Comparison of ENCODE assay signal across 25 mouse cellular contexts in the genomic region with DNA sequence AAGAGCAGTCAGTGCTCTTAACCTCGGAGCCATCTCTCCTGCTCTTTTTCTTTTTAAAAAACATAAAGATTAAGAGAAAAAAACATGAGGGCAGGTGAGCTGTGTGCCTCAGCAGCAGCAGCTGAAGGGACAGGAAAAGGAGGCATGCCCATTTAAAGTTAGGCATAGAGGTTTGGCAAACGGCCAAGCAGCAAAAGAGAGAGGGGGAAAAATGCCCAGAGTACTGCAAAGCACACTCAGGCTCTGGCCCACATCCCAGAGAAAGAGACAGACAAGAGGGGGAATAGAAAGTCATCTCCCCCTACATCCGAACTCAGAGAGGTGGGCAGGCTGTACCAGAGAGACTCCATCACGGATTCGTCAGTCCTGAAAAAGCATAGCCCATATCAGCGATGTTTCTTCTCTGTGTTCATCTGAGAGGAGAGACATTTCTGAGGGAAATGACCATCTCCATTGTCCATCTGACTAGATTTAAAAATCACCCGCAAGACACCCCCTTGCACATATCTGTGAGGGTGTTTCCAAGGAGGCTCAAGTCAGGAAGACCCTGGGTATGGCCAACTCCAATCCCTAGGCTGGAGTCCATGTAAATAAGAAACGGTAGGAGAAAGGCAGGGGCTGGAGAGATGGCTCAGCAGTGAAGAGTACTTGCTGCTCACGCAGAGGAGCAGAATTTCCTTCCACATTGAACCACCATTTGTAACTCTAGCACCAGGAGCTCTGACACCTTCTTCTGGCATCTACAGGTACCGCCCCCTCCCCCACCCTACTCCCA. TPM values are rescaled to one million over a fixed set of nuclear protein-coding genes. Genes with fewer than 3 reads are reported as not detected.
DNase-seq lines count a peak whose midpoint lies in the region; ATAC-seq and TF ChIP-seq lines count a peak whose summit lies in the region.
"Had no signal": no experiment of that assay in that cellular context is flagged by ENCODE, and none has a peak within 500 bp of the region (broad histone marks: within the 10 kb centered on the region; RNA-seq: fewer than 3 reads in every experiment).

No protein-coding gene starts in this region.

- ATAC-seq in hindbrain, embryonic 16.5 days, result 0 out of 2 replicates have a peak, but pooled peaks have one; percentile 24
- ATAC-seq in hindbrain, embryonic 12.5 days (ENCODE audit: low FRiP score), result no peak
- ATAC-seq in limb, embryonic 12.5 days (ENCODE audit: insufficient number of reproducible peaks, insufficient read depth, low FRiP score, low TSS enrichment, low read depth), result no peak
- ATAC-seq: activated CD4-positive, CD25-positive, alpha-beta regulatory T cell, adult 4 months; inflammation-experienced regulatory T-cells, adult 6 months; liver, postnatal 0 days; midbrain, embryonic 13.5 days had no signal

- no peak overlapping the region for H3K27ac ChIP-seq in cerebellum, adult 2 months (ENCODE audit: insufficient read depth, low read length)
- H3K27ac ChIP-seq in hindbrain, embryonic 16.5 days (ENCODE audit: low read depth, low read length), result no peak overlapping the region
- H3K27ac ChIP-seq in hindbrain, embryonic 12.5 days, result no peak overlapping the region
- H3K27ac ChIP-seq in limb, embryonic 12.5 days, result peak overlapping the region; percentile 59; the same call in 1 of the 2 replicates
- H3K27ac ChIP-seq in limb, embryonic 10.5 days, result no peak overlapping the region; the same call in 1 of the 2 replicates
- H3K27ac ChIP-seq: gastrocnemius, adult 2 months; heart, embryonic 15.5 days; kidney, postnatal 0 days; midbrain, embryonic 13.5 days had no signal

- no peaks in the 10 kb centered on the region for H3K4me1 ChIP-seq in cerebellum, adult 2 months (ENCODE audit: control insufficient read depth, insufficient read depth, low read length)
- no peaks in the 10 kb centered on the region for H3K4me1 ChIP-seq in hindbrain, embryonic 16.5 days (ENCODE audit: control insufficient read depth, insufficient read depth, low read depth, low read length)
- no peaks in the 10 kb centered on the region for H3K4me1 ChIP-seq in hindbrain, embryonic 12.5 days
- H3K4me1 ChIP-seq in limb, embryonic 12.5 days (replicated peaks), result peaks cover 19% of the 10 kb centered on the region
- peaks cover 16% of the 10 kb centered on the region for H3K4me1 ChIP-seq in limb, embryonic 10.5 days
- H3K4me1 ChIP-seq: heart, embryonic 15.5 days; midbrain, embryonic 13.5 days had no signal

- WGBS in cerebellum, adult 2 months, result 62% methylated on average over 10 of the region's 10 CpGs
- WGBS in hindbrain, embryonic 16.5 days, result 77% methylated on average over 10 of the region's 10 CpGs
- WGBS in hindbrain, embryonic 12.5 days, result 89% methylated on average over 10 of the region's 10 CpGs
- WGBS in limb, embryonic 12.5 days, result 79% methylated on average over 10 of the region's 10 CpGs
- 83% methylated on average over 10 of the region's 10 CpGs for WGBS in limb, embryonic 10.5 days

- H3K27me3 ChIP-seq in cerebellum, adult 2 months (ENCODE audit: control insufficient read depth, insufficient read depth, low read length), result no peaks in the 10 kb centered on the region
- no peaks in the 10 kb centered on the region for H3K27me3 ChIP-seq in hindbrain, embryonic 16.5 days (replicated peaks; ENCODE audit: control insufficient read depth, insufficient read depth, low read length)
- H3K27me3 ChIP-seq in hindbrain, embryonic 12.5 days, result no peaks in the 10 kb centered on the region
- H3K27me3 ChIP-seq in limb, embryonic 12.5 days, result peaks cover 14% of the 10 kb centered on the region
- no peaks in the 10 kb centered on the region for H3K27me3 ChIP-seq in limb, embryonic 10.5 days (ENCODE audit: low read depth, poor library complexity, severe bottlenecking)
- H3K27me3 ChIP-seq: heart, embryonic 15.5 days; midbrain, embryonic 13.5 days had no signal

- H3K4me3 ChIP-seq in cerebellum, adult 2 months (replicated peaks; ENCODE audit: insufficient read depth, low read depth, low read length), result no peak overlapping the region
- no peak overlapping the region for H3K4me3 ChIP-seq in hindbrain, embryonic 16.5 days (ENCODE audit: low read length)
- H3K4me3 ChIP-seq in hindbrain, embryonic 12.5 days, result no peak overlapping the region
- no peak overlapping the region for H3K4me3 ChIP-seq in limb, embryonic 12.5 days (replicated peaks)
- no peak overlapping the region for H3K4me3 ChIP-seq in limb, embryonic 10.5 days
- H3K4me3 ChIP-seq: gastrocnemius, adult 2 months; heart, embryonic 15.5 days; midbrain, embryonic 13.5 days had no signal

- no peak for TF ChIP-seq POLR2A in cerebellum, adult 2 months (IDR thresholded peaks at IDR 0.05; ENCODE audit: borderline replicate concordance, insufficient read depth, low read length)

- TF ChIP-seq CTCF in cerebellum, adult 2 months (IDR thresholded peaks at IDR 0.05; ENCODE audit: borderline replicate concordance, insufficient read depth, low read depth, low read length), result no peak

- no peak overlapping the region for H3K4me2 ChIP-seq in hindbrain, embryonic 16.5 days (ENCODE audit: low read length)
- H3K4me2 ChIP-seq in hindbrain, embryonic 12.5 days (replicated peaks), result no peak overlapping the region
- no peak overlapping the region for H3K4me2 ChIP-seq in limb, embryonic 12.5 days
- H3K4me2 ChIP-seq: heart, embryonic 15.5 days; liver, embryonic 11.5 days; midbrain, embryonic 13.5 days had no signal

- no peaks in the 10 kb centered on the region for H3K36me3 ChIP-seq in hindbrain, embryonic 16.5 days (ENCODE audit: control insufficient read depth, insufficient read depth, low read length)
- no peaks in the 10 kb centered on the region for H3K36me3 ChIP-seq in hindbrain, embryonic 12.5 days
- no peaks in the 10 kb centered on the region for H3K36me3 ChIP-seq in limb, embryonic 12.5 days
- no peaks in the 10 kb centered on the region for H3K36me3 ChIP-seq in limb, embryonic 10.5 days
- H3K36me3 ChIP-seq: heart, embryonic 15.5 days; midbrain, embryonic 13.5 days had no signal

- no peak overlapping the region for H3K9ac ChIP-seq in hindbrain, embryonic 16.5 days (ENCODE audit: low read depth, low read length)
- H3K9ac ChIP-seq in hindbrain, embryonic 12.5 days, result no peak overlapping the region
- H3K9ac ChIP-seq in limb, embryonic 12.5 days (replicated peaks), result no peak overlapping the region
- H3K9ac ChIP-seq: heart, embryonic 15.5 days; liver, postnatal 0 days; midbrain, embryonic 13.5 days had no signal

- DNase-seq in cerebellum, postnatal 10 days, result peak; percentile 37 to 55
- no peak for DNase-seq in cerebellum, adult 2 months
- DNase-seq in limb, embryonic 10.5 days (ENCODE audit: low spot score), result no peak
- DNase-seq in right cerebral cortex, postnatal 14 days, result peak; percentile 50
- no peak for DNase-seq in right cerebral cortex, adult 2 months (ENCODE audit: low spot score in 2 of 2)
- DNase-seq: adrenal gland, adult 8-10 months; cerebellum, adult 18-20 months; cerebellum, postnatal 36 days; embryo, embryonic 11 days; gastrocnemius, adult 2 months; heart, postnatal 4 days; kidney, adult 2 months; layer of hippocampus, adult 9-11 months; liver, postnatal 0 days; lung, postnatal 14 days; thymus, postnatal 14 days had no signal

- no peaks in the 10 kb centered on the region for H3K9me3 ChIP-seq in hindbrain, embryonic 16.5 days (ENCODE audit: control insufficient read depth, low read length)
- H3K9me3 ChIP-seq in hindbrain, embryonic 12.5 days (replicated peaks), result 0 out of 2 replicates have a peak, but pooled peaks cover 5% of the 10 kb centered on the region
- peaks cover 5% of the 10 kb centered on the region; the same call in 1 of the 2 replicates for H3K9me3 ChIP-seq in limb, embryonic 12.5 days
- H3K9me3 ChIP-seq in limb, embryonic 10.5 days (replicated peaks), result no peaks in the 10 kb centered on the region
- H3K9me3 ChIP-seq: heart, embryonic 15.5 days; midbrain, embryonic 13.5 days had no signal

RNA-seq across cellular contexts. Expression of a gene that starts 41.6 kb away (rescaled TPM):
- polyA plus RNA-seq in cerebellum, adult 2 months (2012; rRNA removed), result 33.3 and 35.6 TPM in 2 replicates
- polyA plus RNA-seq in hindbrain, embryonic 16.5 days (2015; fragmentation: Nextera tagmentation; extraction: Ambion mirVana), result 15.9 and 20.5 TPM in 2 replicates
- polyA plus RNA-seq in hindbrain, embryonic 12.5 days (2016; fragmentation: Nextera tagmentation; extraction: Ambion mirVana), result 36.4 and 37.5 TPM in 2 replicates
- polyA plus RNA-seq in limb, embryonic 12.5 days (2016; fragmentation: Nextera tagmentation; extraction: Ambion mirVana), result 18.6 and 20.2 TPM in 2 replicates
- polyA plus RNA-seq in limb, embryonic 10.5 days (2016; fragmentation: Nextera tagmentation; extraction: Ambion mirVana), result 11.0 and 13.9 TPM in 2 replicates

RNA-seq across cellular contexts. Expression of a gene that starts 58.4 kb away (rescaled TPM):
- 2.6 and 3.0 TPM in 2 replicates for polyA plus RNA-seq in cerebellum, adult 2 months (2012; rRNA removed)
- polyA plus RNA-seq in hindbrain, embryonic 16.5 days (2015; fragmentation: Nextera tagmentation; extraction: Ambion mirVana), result 6.3 and 6.7 TPM in 2 replicates
- 9.2 and 9.6 TPM in 2 replicates for polyA plus RNA-seq in hindbrain, embryonic 12.5 days (2016; fragmentation: Nextera tagmentation; extraction: Ambion mirVana)
- 8.2 TPM in 2 replicates for polyA plus RNA-seq in limb, embryonic 12.5 days (2016; fragmentation: Nextera tagmentation; extraction: Ambion mirVana)
- 5.6 and 7.8 TPM in 2 replicates for polyA plus RNA-seq in limb, embryonic 10.5 days (2016; fragmentation: Nextera tagmentation; extraction: Ambion mirVana)

Comparison
In these comparisons a context has a peak if more than half of its experiments do, and no peak if none do; other contexts are left out.
1. DNase-seq: peak in cerebellum, postnatal 10 days (2 of 2) and right cerebral cortex, postnatal 14 days (single experiment); none in cerebellum, adult 2 months (0 of 2), limb, embryonic 10.5 days (single experiment) and right cerebral cortex, adult 2 months (0 of 2).